ENCODE assay signal across 16 mouse cellular contexts in the genomic region with DNA sequence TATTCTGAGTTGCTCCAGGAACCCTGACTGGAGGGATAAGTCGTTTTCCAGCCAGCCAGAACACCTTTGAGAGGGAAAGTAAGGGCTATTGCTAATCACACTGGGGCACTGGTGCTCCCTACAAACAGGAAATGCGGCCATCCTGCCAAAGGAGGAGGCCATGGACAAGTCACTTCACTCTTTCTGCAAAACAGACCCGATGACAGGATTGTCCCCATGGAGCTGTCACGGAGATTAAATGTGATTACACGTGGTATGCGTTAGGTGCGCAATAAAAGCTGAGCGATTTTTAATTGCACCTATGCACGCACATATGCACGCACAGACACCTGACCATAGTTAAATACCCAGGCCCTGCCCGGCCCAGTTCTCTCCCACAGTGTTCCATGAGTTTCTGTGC. TPM values are rescaled to one million over a fixed set of nuclear protein-coding genes. Genes with fewer than 3 reads are reported as not detected.
DNase-seq lines count a peak whose midpoint lies in the region; ATAC-seq lines count a peak whose summit lies in the region.
"Had no signal": no experiment of that assay in that cellular context is flagged by ENCODE, and none has a peak within 500 bp of the region (broad histone marks: within the 10 kb centered on the region; RNA-seq: fewer than 3 reads in every experiment).

No protein-coding gene starts in this region.

- H3K27me3 ChIP-seq in forebrain, embryonic 13.5 days, result peaks cover 55% of the 10 kb centered on the region
- peaks cover 33% of the 10 kb centered on the region for H3K27me3 ChIP-seq in forebrain, embryonic 14.5 days (replicated peaks; ENCODE audit: control insufficient read depth, insufficient read depth, low read length)
- H3K27me3 ChIP-seq in kidney, embryonic 15.5 days, result peaks cover 25% of the 10 kb centered on the region
- H3K27me3 ChIP-seq in limb, embryonic 11.5 days (ENCODE audit: control insufficient read depth, insufficient read depth, low read length), result peaks cover 6% of the 10 kb centered on the region

- WGBS in forebrain, embryonic 13.5 days, result 58% methylated on average over 11 of the region's 11 CpGs
- 55% methylated on average over 11 of the region's 11 CpGs for WGBS in forebrain, embryonic 14.5 days
- WGBS in kidney, embryonic 15.5 days, result 57% methylated on average over 11 of the region's 11 CpGs
- 19% methylated on average over 11 of the region's 11 CpGs for WGBS in limb, embryonic 11.5 days

- no peak for DNase-seq in forebrain, embryonic 14.5 days (ENCODE audit: low spot score)
- no peak for DNase-seq in kidney, postnatal 14 days
- DNase-seq in limb, embryonic 11.5 days (ENCODE audit: low spot score), result no peak
- no peak for DNase-seq in layer of hippocampus, postnatal 10 days (ENCODE audit: low spot score in 2 of 2)
- DNase-seq in layer of hippocampus, postnatal 25 days (ENCODE audit: extremely low spot score in 1 of 2, low spot score in 1 of 2), result no peak
- DNase-seq: lung, adult 2 months; spleen, adult 18-20 months; thymus, postnatal 25 days had no signal

- no peaks in the 10 kb centered on the region for H3K36me3 ChIP-seq in forebrain, embryonic 13.5 days (ENCODE audit: poor library complexity, severe bottlenecking)
- no peaks in the 10 kb centered on the region for H3K36me3 ChIP-seq in forebrain, embryonic 14.5 days (ENCODE audit: control insufficient read depth, insufficient read depth, low read length)
- no peaks in the 10 kb centered on the region for H3K36me3 ChIP-seq in kidney, embryonic 15.5 days
- H3K36me3 ChIP-seq in limb, embryonic 11.5 days (ENCODE audit: control insufficient read depth, insufficient read depth, low read length), result no peaks in the 10 kb centered on the region

- H3K9me3 ChIP-seq in forebrain, embryonic 13.5 days (replicated peaks), result no peaks in the 10 kb centered on the region
- H3K9me3 ChIP-seq in forebrain, embryonic 14.5 days (replicated peaks; ENCODE audit: control insufficient read depth, low read length), result no peaks in the 10 kb centered on the region
- no peaks in the 10 kb centered on the region for H3K9me3 ChIP-seq in kidney, embryonic 15.5 days (replicated peaks)
- H3K9me3 ChIP-seq in limb, embryonic 11.5 days (ENCODE audit: control insufficient read depth, low read length), result no peaks in the 10 kb centered on the region

- no peak overlapping the region for H3K4me2 ChIP-seq in forebrain, embryonic 13.5 days
- H3K4me2 ChIP-seq in forebrain, embryonic 14.5 days (ENCODE audit: low read length), result no peak overlapping the region
- H3K4me2 ChIP-seq in kidney, embryonic 15.5 days, result no peak overlapping the region
- no peak overlapping the region; the same call in 1 of the 2 replicates for H3K4me2 ChIP-seq in limb, embryonic 11.5 days (ENCODE audit: low read depth, severe bottlenecking)

- no peak overlapping the region for H3K27ac ChIP-seq in forebrain, embryonic 13.5 days
- H3K27ac ChIP-seq in forebrain, embryonic 14.5 days (ENCODE audit: low read depth, low read length), result no peak overlapping the region
- peak overlapping the region; percentile 94 for H3K27ac ChIP-seq in kidney, embryonic 15.5 days
- H3K27ac ChIP-seq in brown adipose tissue, adult 24 weeks (replicated peaks; ENCODE audit: low read depth, low read length), result peak overlapping the region; percentile 56
- peak overlapping the region; percentile 36; the same call in 1 of the 2 replicates for H3K27ac ChIP-seq in limb, embryonic 11.5 days (replicated peaks; ENCODE audit: low read depth, low read length)

- no peak for ATAC-seq in forebrain, embryonic 13.5 days
- no peak for ATAC-seq in forebrain, embryonic 14.5 days
- no peak for ATAC-seq in kidney, embryonic 15.5 days (replicated peaks; ENCODE audit: low FRiP score)
- no peak for ATAC-seq in limb, embryonic 11.5 days (ENCODE audit: insufficient number of reproducible peaks, low FRiP score, low TSS enrichment, low read depth)

- 0 out of 2 replicates have a peak overlapping the region, but pooled peaks have one; percentile 16 for H3K9ac ChIP-seq in forebrain, embryonic 13.5 days
- no peak overlapping the region for H3K9ac ChIP-seq in forebrain, embryonic 14.5 days (ENCODE audit: low read length)
- no peak overlapping the region for H3K9ac ChIP-seq in kidney, embryonic 15.5 days
- H3K9ac ChIP-seq in limb, embryonic 11.5 days (ENCODE audit: low read length), result no peak overlapping the region

- H3K4me3 ChIP-seq in forebrain, embryonic 13.5 days, result no peak overlapping the region
- H3K4me3 ChIP-seq in forebrain, embryonic 14.5 days (ENCODE audit: low read depth, low read length), result no peak overlapping the region
- H3K4me3 ChIP-seq in kidney, embryonic 15.5 days (replicated peaks), result no peak overlapping the region
- H3K4me3 ChIP-seq in brown adipose tissue, adult 24 weeks (ENCODE audit: insufficient read depth, low read depth, low read length), result no peak overlapping the region
- no peak overlapping the region; the same call in 1 of the 2 replicates for H3K4me3 ChIP-seq in limb, embryonic 11.5 days (ENCODE audit: low read depth, low read length)
- H3K4me3 ChIP-seq: erythroblast, embryonic 14.5 days had no signal

- peaks cover 43% of the 10 kb centered on the region for H3K4me1 ChIP-seq in forebrain, embryonic 13.5 days
- peaks cover 14% of the 10 kb centered on the region; the same call in 1 of the 2 replicates for H3K4me1 ChIP-seq in forebrain, embryonic 14.5 days (ENCODE audit: control insufficient read depth, insufficient read depth, low read length)
- peaks cover 78% of the 10 kb centered on the region for H3K4me1 ChIP-seq in kidney, embryonic 15.5 days
- H3K4me1 ChIP-seq in brown adipose tissue, adult 24 weeks (ENCODE audit: control insufficient read depth, insufficient read depth, insufficient read length, low read length), result peaks cover 22% of the 10 kb centered on the region
- peaks cover 45% of the 10 kb centered on the region for H3K4me1 ChIP-seq in limb, embryonic 11.5 days (ENCODE audit: control insufficient read depth, insufficient read depth, low read length)

RNA-seq across cellular contexts. Expression of gene Cdc42ep1, which starts 1.7 kb away (rescaled TPM):
- 5.0 and 5.5 TPM in 2 replicates for polyA plus RNA-seq in forebrain, embryonic 13.5 days (2015; fragmentation: Nextera tagmentation; extraction: Ambion mirVana)
- polyA plus RNA-seq in forebrain, embryonic 14.5 days (2014; fragmentation: Nextera tagmentation; extraction: Ambion mirVana), result 5.1 and 8.0 TPM in 2 replicates
- polyA plus RNA-seq in kidney, embryonic 15.5 days (2015; fragmentation: Nextera tagmentation; extraction: Ambion mirVana), result 46.2 and 51.1 TPM in 2 replicates
- polyA plus RNA-seq in brown adipose tissue, adult 24 weeks (2012; ENCODE audit: insufficient read depth, insufficient read length, missing spikeins), result 18.4 and 21.7 TPM in 2 replicates
- 11.2 and 12.6 TPM in 2 replicates for polyA plus RNA-seq in limb, embryonic 11.5 days (2014; fragmentation: Nextera tagmentation; extraction: Ambion mirVana)
- total RNA-seq in layer of hippocampus, postnatal 10 days (2021), result 1 to 10 TPM; 7.6 to 8.5 TPM
- total RNA-seq in layer of hippocampus, postnatal 25 days (2021), result 10 to 100 TPM; 14.2 to 14.9 TPM

RNA-seq across cellular contexts. Expression of gene Lgals2, which starts 14.6 kb away (rescaled TPM):
- not detected in 2 replicates for polyA plus RNA-seq in forebrain, embryonic 13.5 days (2015; fragmentation: Nextera tagmentation; extraction: Ambion mirVana)
- polyA plus RNA-seq in forebrain, embryonic 14.5 days (2014; fragmentation: Nextera tagmentation; extraction: Ambion mirVana), result not detected in 2 replicates
- polyA plus RNA-seq in kidney, embryonic 15.5 days (2015; fragmentation: Nextera tagmentation; extraction: Ambion mirVana), result 0.60 and 1.8 TPM in 2 replicates
- not detected in 2 replicates for polyA plus RNA-seq in brown adipose tissue, adult 24 weeks (2012; ENCODE audit: insufficient read depth, insufficient read length, missing spikeins)
- polyA plus RNA-seq in limb, embryonic 11.5 days (2014; fragmentation: Nextera tagmentation; extraction: Ambion mirVana), result not detected in 2 replicates
- total RNA-seq in layer of hippocampus, postnatal 10 days (2021), result not detected
- not detected for total RNA-seq in layer of hippocampus, postnatal 25 days (2021)
- total RNA-seq: heart, postnatal 4 days; layer of hippocampus, adult 18-20 months; monocyte, adult 5-6 weeks had no signal
- polyA plus RNA-seq: erythroblast, embryonic 14.5 days had no signal

RNA-seq across cellular contexts. Expression of gene Gga1, which starts 36.2 kb away (rescaled TPM):
- 50.3 and 53.7 TPM in 2 replicates for polyA plus RNA-seq in forebrain, embryonic 13.5 days (2015; fragmentation: Nextera tagmentation; extraction: Ambion mirVana)
- polyA plus RNA-seq in forebrain, embryonic 14.5 days (2014; fragmentation: Nextera tagmentation; extraction: Ambion mirVana), result 34.8 and 46.5 TPM in 2 replicates
- 49.5 and 55.5 TPM in 2 replicates for polyA plus RNA-seq in kidney, embryonic 15.5 days (2015; fragmentation: Nextera tagmentation; extraction: Ambion mirVana)
- 23.7 and 29.1 TPM in 2 replicates for polyA plus RNA-seq in brown adipose tissue, adult 24 weeks (2012; ENCODE audit: insufficient read depth, insufficient read length, missing spikeins)
- 30.9 and 32.7 TPM in 2 replicates for polyA plus RNA-seq in limb, embryonic 11.5 days (2014; fragmentation: Nextera tagmentation; extraction: Ambion mirVana)
- 10 to 100 TPM; 56.8 to 58.0 TPM for total RNA-seq in layer of hippocampus, postnatal 10 days (2021)
- 10 to 100 TPM; 57.1 to 59.0 TPM for total RNA-seq in layer of hippocampus, postnatal 25 days (2021)

RNA-seq across cellular contexts. Expression of gene Card10, which starts 37.9 kb away (rescaled TPM):
- polyA plus RNA-seq in forebrain, embryonic 13.5 days (2015; fragmentation: Nextera tagmentation; extraction: Ambion mirVana), result 0.92 and 0.93 TPM in 2 replicates
- 1.1 and 1.4 TPM in 2 replicates for polyA plus RNA-seq in forebrain, embryonic 14.5 days (2014; fragmentation: Nextera tagmentation; extraction: Ambion mirVana)
- polyA plus RNA-seq in kidney, embryonic 15.5 days (2015; fragmentation: Nextera tagmentation; extraction: Ambion mirVana), result 9.1 and 9.5 TPM in 2 replicates
- polyA plus RNA-seq in brown adipose tissue, adult 24 weeks (2012; ENCODE audit: insufficient read depth, insufficient read length, missing spikeins), result 3.9 and 4.8 TPM in 2 replicates
- polyA plus RNA-seq in limb, embryonic 11.5 days (2014; fragmentation: Nextera tagmentation; extraction: Ambion mirVana), result 3.4 and 3.5 TPM in 2 replicates
- total RNA-seq in layer of hippocampus, postnatal 10 days (2021), result 1 to 10 TPM; 5.8 to 6.0 TPM
- total RNA-seq in layer of hippocampus, postnatal 25 days (2021), result 1 to 10 TPM; 5.0 to 5.5 TPM

RNA-seq across cellular contexts. Expression of gene Gm49510, which starts 58.7 kb away (rescaled TPM):
- 0.15 and 0.16 TPM in 2 replicates for polyA plus RNA-seq in forebrain, embryonic 13.5 days (2015; fragmentation: Nextera tagmentation; extraction: Ambion mirVana)
- polyA plus RNA-seq in forebrain, embryonic 14.5 days (2014; fragmentation: Nextera tagmentation; extraction: Ambion mirVana), result not detected in 2 replicates
- 0.14 and 0.60 TPM in 2 replicates for polyA plus RNA-seq in kidney, embryonic 15.5 days (2015; fragmentation: Nextera tagmentation; extraction: Ambion mirVana)
- polyA plus RNA-seq in brown adipose tissue, adult 24 weeks (2012; ENCODE audit: insufficient read depth, insufficient read length, missing spikeins), result not detected in 2 replicates
- 0.92 and 1.0 TPM in 2 replicates for polyA plus RNA-seq in limb, embryonic 11.5 days (2014; fragmentation: Nextera tagmentation; extraction: Ambion mirVana)
- total RNA-seq in layer of hippocampus, postnatal 10 days (2021), result not detected
- not detected for total RNA-seq in layer of hippocampus, postnatal 25 days (2021)
- total RNA-seq: ES-E14 had no signal

Comparison
In these comparisons a context has a peak if more than half of its experiments do, and no peak if none do; other contexts are left out.
1. H3K27ac ChIP-seq: peak in kidney, embryonic 15.5 days (single experiment), brown adipose tissue, adult 24 weeks (single experiment) and limb, embryonic 11.5 days (single experiment); none in forebrain, embryonic 13.5 days (single experiment) and forebrain, embryonic 14.5 days (single experiment).